Mouse (Mus musculus): ENCODE data around the gene Tfec.

DNA sequence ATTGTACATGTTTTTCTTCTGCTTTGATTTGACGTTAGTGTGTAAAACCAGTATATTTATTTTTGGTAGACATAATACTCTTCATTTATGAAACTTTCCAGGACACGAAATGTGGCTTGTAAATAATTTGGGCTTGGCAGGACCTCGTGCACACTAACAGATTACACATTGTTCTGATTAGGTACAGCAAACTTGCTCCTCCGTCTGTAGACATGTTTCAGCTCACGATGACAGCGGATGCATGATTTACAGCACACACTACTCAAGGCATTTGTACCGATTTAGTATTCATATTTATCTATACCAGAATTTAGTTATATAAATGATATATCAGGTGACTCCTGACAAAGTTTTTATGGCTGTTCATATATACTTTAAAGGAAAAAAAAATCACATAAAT lies 104.2 kb downstream of the Tfec start:
- TF ChIP-seq POLR2A (IDR thresholded peaks at IDR 0.05; ENCODE audit: low read depth, low read length) (no peak), CTCF (IDR thresholded peaks at IDR 0.05; ENCODE audit: extremely low read depth, insufficient read length, insufficient replicate concordance, low read depth, low read length) (no peak)

Measured in small intestine, adult 2 months (tissue).